Mouse (Mus musculus) heart, postnatal 0 days (tissue): ENCODE data around the gene Tor4a. TPM values are rescaled to one million over a fixed set of nuclear protein-coding genes. Genes with fewer than 3 reads are reported as not detected.

ENCODE experiments used
- ATAC-seq: fragments of 200-750 bp; cut with Nextera tagmentation; 2 replicates; pipeline ENCODE4 v1.8.0; 2017; ENCODE audit warnings: low read depth, moderate number of reproducible peaks, moderate library complexity; ENCODE audit not compliant: insufficient read depth
- DNase-seq: peaks from one replicate; pipeline ENCODE4 v3.0.0-alpha.2; 2016; ENCODE audit warnings: low spot score
- H3K27ac ChIP-seq: fragments of 300-500 bp; sonication (generic); 2 replicates; pipeline ENCODE4 v1.5.1; 2014; ENCODE audit warnings: low read depth, mild to moderate bottlenecking
- H3K27me3 ChIP-seq: fragments of 300-500 bp; sonication (generic); 2 replicates; pipeline ENCODE4 v1.6.1; 2014; ENCODE audit warnings: low read length, mixed read lengths; ENCODE audit not compliant: control insufficient read depth, insufficient read depth
- H3K36me3 ChIP-seq: fragments of 300-500 bp; sonication (generic); replicated peaks from 2 replicates; pipeline ENCODE4 v1.6.1; 2014; ENCODE audit warnings: low read length, mixed read lengths; ENCODE audit not compliant: control insufficient read depth, insufficient read depth
- H3K4me1 ChIP-seq: fragments of 300-500 bp; sonication (generic); 2 replicates; pipeline ENCODE4 v1.6.1; 2014; ENCODE audit warnings: antibody characterized with exemption; ENCODE audit not compliant: control insufficient read depth, insufficient read depth
- H3K4me2 ChIP-seq: fragments of 300-500 bp; sonication (generic); 2 replicates; pipeline ENCODE4 v1.6.1; 2014; ENCODE audit warnings: low read depth, mild to moderate bottlenecking, low read length, moderate library complexity
- H3K4me3 ChIP-seq: fragments of 300-500 bp; sonication (generic); 2 replicates; pipeline ENCODE4 v1.5.1; 2014; ENCODE audit warnings: low read depth, low read length
- H3K9ac ChIP-seq: fragments of 300-500 bp; sonication (generic); replicated peaks from 2 replicates; pipeline ENCODE4 v1.6.1; 2014; ENCODE audit warnings: low read depth, low read length, mixed read lengths
- H3K9me3 ChIP-seq: fragments of 300-500 bp; sonication (generic); replicated peaks from 2 replicates; pipeline ENCODE4 v1.6.1; 2016; ENCODE audit warnings: low read length; ENCODE audit not compliant: control insufficient read depth
- CTCF ChIP-seq: IDR thresholded peaks from 2 replicates; pipeline ENCODE4 v1.5.1; 2016; ENCODE audit warnings: antibody characterized with exemption, control low read depth, low read depth
- EP300 ChIP-seq: IDR thresholded peaks from 2 replicates; pipeline ENCODE4 v1.6.1; 2016; ENCODE audit warnings: antibody characterized with exemption, low read depth
- WGBS: fragments of 180-500 bp; shearing (Covaris S2); extraction: QIAGEN DNeasy Blood & Tissue Kit; methylation state at CpG from one replicate; pipeline ENCODE4 v1.1.7; 2014; 5-methylcytosine and 5-hydroxymethylcytosine counted together
- polyA plus RNA-seq: library from polyadenylated mRNA; unstranded; fragments of >200 nt; fragmentation: Nextera tagmentation; extraction: Ambion mirVana; gene quantifications from 2 replicates; pipeline ENCODE4 v1.2.1, GENCODE M21; 2015
- total RNA-seq: library from RNA; depleted of rRNA; stranded (reverse); fragments of >200 nt; gene quantifications from 2 replicates; pipeline ENCODE4 v1.2.3, GENCODE M21; 2014; ENCODE audit warnings: low replicate concordance

Tor4a gene
- total and polyA plus RNA-seq, 2 experiments from 2014 or later: 4.4 to 8.6 TPM

GRCm38 (mm10) chr2:25185625-25186574 lies 10.8 kb downstream of the Tor4a start:
- no peaks in the 10 kb centered on the region for H3K36me3 ChIP-seq
- H3K4me3 ChIP-seq: peak overlapping the region; percentile 47
- TF ChIP-seq EP300: 0 out of 2 replicates have a peak, but pooled peaks have one; percentile 18
- peak; percentile 59 for TF ChIP-seq CTCF
- H3K27ac ChIP-seq: peak overlapping the region; percentile 63
- peak overlapping the region; percentile 52 for H3K9ac ChIP-seq
- H3K9me3 ChIP-seq: no peaks in the 10 kb centered on the region
- 2% methylated on average over 63 of the region's 64 CpGs for WGBS
- peak; percentile 45 for DNase-seq
- H3K4me1 ChIP-seq: peaks cover 11% of the 10 kb centered on the region
- H3K4me2 ChIP-seq: peak overlapping the region; percentile 76
- ATAC-seq: peak; percentile 34
- no peaks in the 10 kb centered on the region for H3K27me3 ChIP-seq

- H3K4me2 ChIP-seq: no peak overlapping the region
- WGBS: 92% methylated on average over 7 of the region's 7 CpGs
- TF ChIP-seq CTCF: no peak
- no peak for TF ChIP-seq EP300
- no peak overlapping the region for H3K4me3 ChIP-seq
- H3K27me3 ChIP-seq: 0 out of 2 replicates have a peak, but pooled peaks cover 6% of the 10 kb centered on the region
- ATAC-seq (no peak), DNase-seq (no peak)
- no peaks in the 10 kb centered on the region for H3K9me3 ChIP-seq
- H3K36me3 ChIP-seq: no peaks in the 10 kb centered on the region
- no peak overlapping the region for H3K9ac ChIP-seq
- peaks cover 11% of the 10 kb centered on the region for H3K4me1 ChIP-seq
- no peak overlapping the region for H3K27ac ChIP-seq
Measured at GRCm38 (mm10) chr2:25184496-25184895, 12.2 kb downstream of the Tor4a start.

GRCm38 (mm10) chr2:25183336-25183735 lies 13.3 kb downstream of the Tor4a start:
- 69% methylated on average over 2 of the region's 2 CpGs for WGBS
- H3K4me2 ChIP-seq: peak overlapping the region; percentile 82
- no peak for ATAC-seq
- H3K27ac ChIP-seq: no peak overlapping the region
- no peak overlapping the region for H3K9ac ChIP-seq
- no peaks in the 10 kb centered on the region for H3K36me3 ChIP-seq
- H3K27me3 ChIP-seq: 0 out of 2 replicates have a peak, but pooled peaks cover 6% of the 10 kb centered on the region
- DNase-seq: no peak
- H3K4me3 ChIP-seq: peak overlapping the region; percentile 62
- H3K9me3 ChIP-seq: no peaks in the 10 kb centered on the region
- TF ChIP-seq CTCF (no peak), EP300 (no peak)
- H3K4me1 ChIP-seq: peaks cover 17% of the 10 kb centered on the region

GRCm38 (mm10) chr2:25182664-25183063 lies 14.0 kb downstream of the Tor4a start:
- Histone ChIP-seq H3K9ac (peak overlapping the region; percentile 31; the same call in 1 of the 2 replicates), H3K27me3 (0 out of 2 replicates have a peak, but pooled peaks cover 6% of the 10 kb centered on the region), H3K27ac (no peak overlapping the region)

GRCm38 (mm10) chr2:25181891-25182397 lies 14.7 kb downstream of the Tor4a start:
- peak overlapping the region; percentile 62 for H3K4me3 ChIP-seq
- peak overlapping the region; percentile 86 for H3K27ac ChIP-seq
- ATAC-seq: no peak
- WGBS: 1% methylated on average over 17 of the region's 17 CpGs
- no peak for DNase-seq
- peak overlapping the region; percentile 82 for H3K4me2 ChIP-seq
- TF ChIP-seq EP300: no peak
- TF ChIP-seq CTCF: no peak
- H3K9ac ChIP-seq: peak overlapping the region; percentile 62
- H3K9me3 ChIP-seq: no peaks in the 10 kb centered on the region
- H3K27me3 ChIP-seq: 0 out of 2 replicates have a peak, but pooled peaks cover 6% of the 10 kb centered on the region
- H3K36me3 ChIP-seq: no peaks in the 10 kb centered on the region
- H3K4me1 ChIP-seq: peaks cover 30% of the 10 kb centered on the region

More at GRCm38 (mm10) chr2:25182664-25183063, 14.0 kb downstream of the Tor4a start:
- 25% methylated on average over 6 of the region's 6 CpGs for whole genome bisulfite sequencing
- no peak for DNase-seq
- no peak for ATAC-seq
- Histone ChIP-seq H3K4me1 (peaks cover 24% of the 10 kb centered on the region), H3K4me3 (peak overlapping the region; percentile 62), H3K9me3 (no peaks in the 10 kb centered on the region), H3K36me3 (no peaks in the 10 kb centered on the region), H3K4me2 (peak overlapping the region; percentile 82)
- no peak for TF ChIP-seq CTCF
- TF ChIP-seq EP300: no peak
